Mouse (Mus musculus) stomach, embryonic 16.5 days (tissue): ENCODE measurements around the gene Scpep1. TPM values are rescaled to one million over a fixed set of nuclear protein-coding genes. Genes with fewer than 3 reads are reported as not detected.

Experiments used
- ATAC-seq: fragments of 200-750 bp; cut with Nextera tagmentation; 2 replicates; pipeline ENCODE4 v1.8.0; 2017; ENCODE audit warnings: moderate number of reproducible peaks, moderate TSS enrichment; ENCODE audit not compliant: insufficient read depth, low FRiP score
- H3K27ac ChIP-seq: fragments of 300-500 bp; sonication (generic); 2 replicates; pipeline ENCODE4 v1.5.1; 2014; ENCODE audit warnings: low read length
- H3K27me3 ChIP-seq: fragments of 300-500 bp; sonication (generic); 2 replicates; pipeline ENCODE4 v1.6.1; 2014; ENCODE audit warnings: low read length, control low read depth, mixed read lengths; ENCODE audit not compliant: control insufficient read depth, insufficient read depth
- H3K36me3 ChIP-seq: fragments of 300-500 bp; sonication (generic); 2 replicates; pipeline ENCODE4 v1.6.1; 2014; ENCODE audit warnings: low read length; ENCODE audit not compliant: control insufficient read depth, insufficient read depth
- H3K4me1 ChIP-seq: fragments of 300-500 bp; sonication (generic); 2 replicates; pipeline ENCODE4 v1.6.1; 2014; ENCODE audit warnings: low read length, control low read depth, mixed read lengths; ENCODE audit not compliant: control insufficient read depth, insufficient read depth
- H3K4me2 ChIP-seq: fragments of 300-500 bp; sonication (generic); 2 replicates; pipeline ENCODE4 v1.6.1; 2014; ENCODE audit warnings: low read depth, low read length, mixed read lengths
- H3K4me3 ChIP-seq: fragments of 300-500 bp; sonication (generic); replicated peaks from 2 replicates; pipeline ENCODE4 v1.5.1; 2014; ENCODE audit warnings: mild to moderate bottlenecking, low read length
- H3K9ac ChIP-seq: fragments of 300-500 bp; sonication (generic); 2 replicates; pipeline ENCODE4 v1.6.1; 2014; ENCODE audit warnings: low read length
- H3K9me3 ChIP-seq: fragments of 300-500 bp; sonication (generic); replicated peaks from 2 replicates; pipeline ENCODE4 v1.6.1; 2016; ENCODE audit warnings: low read length, control low read depth; ENCODE audit not compliant: control insufficient read depth
- WGBS: fragments of 180-500 bp; shearing (Covaris S2); extraction: QIAGEN DNeasy Blood & Tissue Kit; methylation state at CpG from one replicate; pipeline ENCODE4 v1.1.7; 2014; 5-methylcytosine and 5-hydroxymethylcytosine counted together
- polyA plus RNA-seq: library from polyadenylated mRNA; unstranded; fragments of >200 nt; fragmentation: Nextera tagmentation; extraction: Ambion mirVana; gene quantifications from 2 replicates; pipeline ENCODE4 v1.2.1, GENCODE M21; 2015

The Scpep1 gene
- polyA plus RNA-seq, 1 experiment from 2014 or later, result 93.1 TPM

GRCm38 (mm10) chr11:88884376-88885065 lies 70.7 kb downstream of the Scpep1 start:
- 65% methylated on average over 8 of the region's 8 CpGs for WGBS
- H3K4me3 ChIP-seq, result no peak overlapping the region
- H3K27me3 ChIP-seq, result no peaks in the 10 kb centered on the region
- H3K27ac ChIP-seq, result no peak overlapping the region
- no peak overlapping the region for H3K4me2 ChIP-seq
- no peaks in the 10 kb centered on the region for H3K4me1 ChIP-seq
- H3K9ac ChIP-seq, result no peak overlapping the region
- no peaks in the 10 kb centered on the region for H3K9me3 ChIP-seq
- ATAC-seq, result no peak
- H3K36me3 ChIP-seq, result no peaks in the 10 kb centered on the region

DNA sequence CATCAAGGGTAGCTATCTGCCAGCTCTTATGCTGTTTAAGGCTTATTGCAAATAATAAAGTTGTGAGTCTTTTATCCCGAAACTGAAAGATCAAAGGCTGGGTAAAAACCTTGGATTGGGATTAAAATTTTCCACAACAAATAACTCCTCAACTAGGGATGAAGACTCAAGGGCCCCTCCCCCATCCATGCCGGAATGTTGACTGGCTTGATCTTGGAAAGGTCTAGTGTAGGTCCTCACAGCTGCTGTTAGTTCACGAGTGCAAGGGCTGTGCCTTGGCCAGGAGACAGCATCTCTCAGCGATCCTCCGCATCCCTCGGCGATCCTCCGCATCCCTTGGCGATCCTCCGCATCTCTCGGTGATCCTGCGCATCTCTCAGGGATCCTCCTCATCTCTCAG lies 77.3 kb downstream of the Scpep1 start:
- Histone ChIP-seq H3K4me1 (0 out of 2 replicates have a peak, but pooled peaks cover 1% of the 10 kb centered on the region), H3K9me3 (no peaks in the 10 kb centered on the region), H3K36me3 (no peaks in the 10 kb centered on the region), H3K4me2 (no peak overlapping the region), H3K4me3 (no peak overlapping the region), H3K27me3 (no peaks in the 10 kb centered on the region), H3K9ac (no peak overlapping the region), H3K27ac (no peak overlapping the region)
- ATAC-seq, result no peak
- WGBS, result 87% methylated on average over 12 of the region's 12 CpGs

Other genes starting within 250 kb of the Scpep1 start
- 11.5 and 11.7 TPM in 2 replicates for gene Msi2, start 237.0 kb downstream of the Scpep1 start, polyA plus RNA-seq
- gene Akap1, start 90.9 kb downstream of the Scpep1 start, polyA plus RNA-seq, result 28.5 and 30.9 TPM in 2 replicates
- not detected in 2 replicates for gene Elobl, start 11.5 kb upstream of the Scpep1 start, polyA plus RNA-seq
- 10.1 and 10.7 TPM in 2 replicates for gene Coil, start 14.8 kb upstream of the Scpep1 start, polyA plus RNA-seq
- gene Trim25, start 43.9 kb upstream of the Scpep1 start, polyA plus RNA-seq, result 27.8 and 29.0 TPM in 2 replicates
- gene Dgke, start 111.4 kb upstream of the Scpep1 start, polyA plus RNA-seq, result 3.2 and 3.6 TPM in 2 replicates
- gene Gm525, start 118.4 kb upstream of the Scpep1 start, polyA plus RNA-seq, result 1.3 and 2.1 TPM in 2 replicates